Mouse (Mus musculus): ENCODE data around the gene Ramp1. TPM values are rescaled to one million over a fixed set of nuclear protein-coding genes. Genes with fewer than 3 reads are reported as not detected.

Ramp1 gene
- polyA plus RNA-seq, 1 experiment from 2014 or later, result 9.6 TPM

- 47% methylated on average over 7 of the region's 7 CpGs for WGBS (ENCODE audit: insufficient replicate concordance)
- Histone ChIP-seq H3K4me1 (ENCODE audit: insufficient read depth) (peaks cover 16% of the 10 kb centered on the region), H3K4me2 (ENCODE audit: low read depth, low read length) (no peak overlapping the region; the same call in 1 of the 2 replicates), H3K27ac (ENCODE audit: low read depth) (peak overlapping the region; percentile 81), H3K27me3 (ENCODE audit: insufficient read depth, low read length) (no peaks in the 10 kb centered on the region), H3K4me3 (ENCODE audit: low read depth, low read length) (no peak overlapping the region), H3K9ac (replicated peaks) (no peak overlapping the region), H3K9me3 (ENCODE audit: low read length) (0 out of 2 replicates have a peak, but pooled peaks cover 4% of the 10 kb centered on the region), H3K36me3 (replicated peaks; ENCODE audit: insufficient read depth, low read length) (0 out of 2 replicates have a peak, but pooled peaks cover 2% of the 10 kb centered on the region)
- ATAC-seq (peak; percentile 80), DNase-seq (no peak)
- TF ChIP-seq EP300 (IDR thresholded peaks at IDR 0.05; ENCODE audit: low read depth) (peak; percentile 61), CTCF (IDR thresholded peaks at IDR 0.05; ENCODE audit: low read depth) (no peak)
Observed at GRCm38 (mm10) chr1:91187786-91188640, 8.4 kb downstream of the Ramp1 start.

DNA sequence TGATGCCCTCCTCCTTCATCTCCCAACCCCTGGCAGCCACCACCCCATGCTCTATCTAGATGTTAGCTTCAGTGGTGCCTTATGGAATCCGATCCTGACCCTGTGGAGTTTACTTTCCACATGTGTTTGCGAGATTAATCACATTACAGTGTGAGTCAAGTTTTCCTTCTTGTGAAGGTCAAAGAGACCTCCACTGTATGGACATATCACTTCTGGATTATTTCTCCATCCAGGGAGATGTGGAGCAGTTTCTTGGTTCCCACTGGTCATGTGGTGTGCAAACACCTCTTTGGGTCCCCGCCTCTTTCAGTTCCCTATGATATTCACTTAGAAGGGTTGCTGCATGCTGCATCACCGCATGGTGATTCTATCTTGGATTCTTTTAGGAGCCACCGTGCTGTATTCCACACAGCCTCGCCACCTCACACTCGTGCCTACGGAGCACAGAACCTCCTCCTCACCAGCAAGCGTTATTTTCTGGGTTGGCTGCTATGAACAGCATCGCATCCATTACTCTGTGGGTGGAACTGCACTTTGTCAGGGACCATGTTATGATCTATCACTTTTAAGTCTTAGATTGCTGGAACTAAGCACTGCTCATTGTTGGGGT is 9.3 kb downstream of the Ramp1 start:
- Histone ChIP-seq H3K27me3 (ENCODE audit: insufficient read depth, low read length) (no peaks in the 10 kb centered on the region), H3K9ac (replicated peaks) (no peak overlapping the region), H3K4me1 (ENCODE audit: insufficient read depth) (peaks cover 20% of the 10 kb centered on the region), H3K4me3 (ENCODE audit: low read depth, low read length) (no peak overlapping the region), H3K27ac (ENCODE audit: low read depth) (no peak overlapping the region), H3K4me2 (ENCODE audit: low read depth, low read length) (no peak overlapping the region), H3K36me3 (replicated peaks; ENCODE audit: insufficient read depth, low read length) (0 out of 2 replicates have a peak, but pooled peaks cover 2% of the 10 kb centered on the region), H3K9me3 (ENCODE audit: low read length) (0 out of 2 replicates have a peak, but pooled peaks cover 4% of the 10 kb centered on the region)
- 74% methylated on average over 10 of the region's 10 CpGs for WGBS (ENCODE audit: insufficient replicate concordance)
- TF ChIP-seq CTCF (IDR thresholded peaks at IDR 0.05; ENCODE audit: low read depth), result no peak
- DNase-seq (no peak), ATAC-seq (no peak)

DNA sequence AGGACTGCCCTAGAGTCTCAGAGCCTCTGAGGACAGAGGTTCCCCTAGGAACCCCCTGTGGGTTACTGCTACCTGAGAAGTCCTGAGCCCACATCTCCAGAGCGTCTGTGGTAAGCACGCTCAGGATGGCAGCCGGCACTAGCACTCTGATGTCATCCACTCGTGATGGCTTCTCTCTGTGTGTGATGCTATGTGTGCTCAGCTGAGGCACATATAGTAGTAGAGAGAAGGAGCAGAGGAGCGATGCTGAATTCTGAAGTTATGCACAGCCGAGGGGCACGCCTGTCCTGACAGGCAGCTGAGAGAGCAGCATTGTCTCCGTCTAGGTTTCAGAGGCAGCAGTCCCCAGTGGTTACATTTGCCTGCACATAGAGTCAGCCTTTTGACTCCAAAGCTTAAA is 12.6 kb downstream of the Ramp1 start:
- no peak overlapping the region for H3K9ac ChIP-seq (replicated peaks)
- no peak overlapping the region for H3K4me2 ChIP-seq (ENCODE audit: low read depth, low read length)
- 76% methylated on average over 8 of the region's 8 CpGs for WGBS (ENCODE audit: insufficient replicate concordance)
- 0 out of 2 replicates have a peak, but pooled peaks cover 2% of the 10 kb centered on the region for H3K36me3 ChIP-seq (replicated peaks; ENCODE audit: insufficient read depth, low read length)
- no peak for DNase-seq
- TF ChIP-seq EP300 (IDR thresholded peaks at IDR 0.05; ENCODE audit: low read depth), result no peak
- TF ChIP-seq CTCF (IDR thresholded peaks at IDR 0.05; ENCODE audit: low read depth), result no peak
- H3K4me1 ChIP-seq (ENCODE audit: insufficient read depth), result peaks cover 17% of the 10 kb centered on the region
- ATAC-seq, result no peak
- H3K27me3 ChIP-seq (ENCODE audit: insufficient read depth, low read length), result no peaks in the 10 kb centered on the region
- H3K27ac ChIP-seq (ENCODE audit: low read depth), result no peak overlapping the region
- no peak overlapping the region for H3K4me3 ChIP-seq (ENCODE audit: low read depth, low read length)
- no peaks in the 10 kb centered on the region for H3K9me3 ChIP-seq (ENCODE audit: low read length)

DNA sequence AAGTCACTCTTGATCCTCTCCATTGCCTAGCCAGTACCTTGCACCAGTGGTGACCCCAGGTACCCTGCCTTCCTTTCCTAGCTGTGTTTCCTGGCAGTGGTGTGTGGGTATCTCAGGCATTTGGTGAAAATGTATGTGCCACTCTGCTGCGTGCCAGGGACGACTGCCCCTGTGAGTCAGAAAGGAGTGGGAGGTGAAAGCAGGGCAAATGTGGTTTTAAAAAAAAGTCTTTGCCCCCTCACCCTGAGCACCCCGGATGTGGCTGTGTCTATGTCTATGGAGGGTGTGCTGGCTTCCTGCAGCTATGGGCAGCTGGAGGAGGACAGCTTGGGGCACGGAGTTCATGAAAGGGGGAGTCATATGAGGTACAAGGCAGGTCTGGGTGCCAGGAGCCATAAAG is 13.6 kb downstream of the Ramp1 start:
- no peak for DNase-seq
- Histone ChIP-seq H3K27ac (ENCODE audit: low read depth) (no peak overlapping the region), H3K4me3 (ENCODE audit: low read depth, low read length) (no peak overlapping the region), H3K9ac (replicated peaks) (no peak overlapping the region), H3K4me2 (ENCODE audit: low read depth, low read length) (no peak overlapping the region), H3K4me1 (ENCODE audit: insufficient read depth) (peaks cover 14% of the 10 kb centered on the region; the same call in 1 of the 2 replicates), H3K9me3 (ENCODE audit: low read length) (no peaks in the 10 kb centered on the region), H3K27me3 (ENCODE audit: insufficient read depth, low read length) (no peaks in the 10 kb centered on the region), H3K36me3 (replicated peaks; ENCODE audit: insufficient read depth, low read length) (0 out of 2 replicates have a peak, but pooled peaks cover 2% of the 10 kb centered on the region)
- TF ChIP-seq EP300 (IDR thresholded peaks at IDR 0.05; ENCODE audit: low read depth), result no peak
- no peak for ATAC-seq
- WGBS (ENCODE audit: insufficient replicate concordance), result 48% methylated on average over 4 of the region's 4 CpGs

- TF ChIP-seq CTCF (IDR thresholded peaks at IDR 0.05; ENCODE audit: low read depth), result no peak
- TF ChIP-seq EP300 (IDR thresholded peaks at IDR 0.05; ENCODE audit: low read depth), result no peak
- no peak for DNase-seq
- H3K9me3 ChIP-seq (ENCODE audit: low read length), result no peaks in the 10 kb centered on the region
- 0 out of 2 replicates have a peak, but pooled peaks cover 2% of the 10 kb centered on the region for H3K36me3 ChIP-seq (replicated peaks; ENCODE audit: insufficient read depth, low read length)
- H3K27ac ChIP-seq (ENCODE audit: low read depth), result no peak overlapping the region
- H3K4me2 ChIP-seq (ENCODE audit: low read depth, low read length), result no peak overlapping the region
- H3K27me3 ChIP-seq (ENCODE audit: insufficient read depth, low read length), result no peaks in the 10 kb centered on the region
- H3K4me3 ChIP-seq (ENCODE audit: low read depth, low read length), result no peak overlapping the region
- H3K4me1 ChIP-seq (ENCODE audit: insufficient read depth), result peaks cover 10% of the 10 kb centered on the region; the same call in 1 of the 2 replicates
- 78% methylated on average over 4 of the region's 4 CpGs for WGBS (ENCODE audit: insufficient replicate concordance)
- ATAC-seq, result no peak
- no peak overlapping the region for H3K9ac ChIP-seq (replicated peaks)
Observed at GRCm38 (mm10) chr1:91193680-91194079, 14.1 kb downstream of the Ramp1 start.

GRCm38 (mm10) chr1:91199793-91200192 is 20.2 kb downstream of the Ramp1 start:
- no peaks in the 10 kb centered on the region for H3K9me3 ChIP-seq (ENCODE audit: low read length)
- H3K27me3 ChIP-seq (ENCODE audit: insufficient read depth, low read length), result no peaks in the 10 kb centered on the region
- 84% methylated on average over 10 of the region's 10 CpGs for WGBS (ENCODE audit: insufficient replicate concordance)
- DNase-seq (no peak), ATAC-seq (no peak)
- H3K9ac ChIP-seq (replicated peaks), result no peak overlapping the region
- H3K36me3 ChIP-seq (replicated peaks; ENCODE audit: insufficient read depth, low read length), result no peaks in the 10 kb centered on the region
- H3K4me3 ChIP-seq (ENCODE audit: low read depth, low read length), result no peak overlapping the region
- H3K4me2 ChIP-seq (ENCODE audit: low read depth, low read length), result no peak overlapping the region
- H3K4me1 ChIP-seq (ENCODE audit: insufficient read depth), result no peaks in the 10 kb centered on the region
- H3K27ac ChIP-seq (ENCODE audit: low read depth), result no peak overlapping the region
- TF ChIP-seq EP300 (IDR thresholded peaks at IDR 0.05; ENCODE audit: low read depth) (no peak), CTCF (IDR thresholded peaks at IDR 0.05; ENCODE audit: low read depth) (no peak)
